Mouse (Mus musculus): Measurements from ENCODE around the gene Pilrb1. TPM values are rescaled to one million over a fixed set of nuclear protein-coding genes. Genes with fewer than 3 reads are reported as not detected.
"Not testable (repeated sequence)": the region's sequence is repeated elsewhere in the genome, so short reads cannot be mapped to it uniquely, and the experiment has no call there.

The Pilrb1 gene
- polyA plus RNA-seq, 1 experiment from 2014 or later: not detected

- not testable (repeated sequence) for H3K4me1 ChIP-seq (ENCODE audit: control insufficient read depth, insufficient read depth, low read length); ATAC-seq (ENCODE audit: low read depth); H3K9ac ChIP-seq (replicated peaks; ENCODE audit: low read depth, low read length); H3K36me3 ChIP-seq (ENCODE audit: control insufficient read depth, insufficient read depth, low read length); H3K4me3 ChIP-seq (ENCODE audit: low read depth, low read length); H3K4me2 ChIP-seq (ENCODE audit: low read depth, low read length); H3K9me3 ChIP-seq (ENCODE audit: control insufficient read depth, low read length); H3K27me3 ChIP-seq (ENCODE audit: control insufficient read depth, insufficient read depth, low read length); H3K27ac ChIP-seq (ENCODE audit: low read depth, low read length)
- WGBS: 82% methylated on average over 2 of the region's 2 CpGs
These were observed 21.9 kb downstream of the Pilrb1 start, which contains the start of gene Pilra for GRCm38 (mm10) chr5:137835966-137836520. TSS of gene Pilra (minus strand) at chr5:137836281.

- WGBS: 67% methylated on average over 4 of the region's 4 CpGs
- Histone ChIP-seq H3K4me3 (ENCODE audit: low read depth, low read length) (no peak overlapping the region), H3K9me3 (ENCODE audit: control insufficient read depth, low read length) (no peaks in the 10 kb centered on the region), H3K4me1 (ENCODE audit: control insufficient read depth, insufficient read depth, low read length) (no peaks in the 10 kb centered on the region), H3K36me3 (ENCODE audit: control insufficient read depth, insufficient read depth, low read length) (no peaks in the 10 kb centered on the region), H3K9ac (replicated peaks; ENCODE audit: low read depth, low read length) (no peak overlapping the region), H3K27me3 (ENCODE audit: control insufficient read depth, insufficient read depth, low read length) (no peaks in the 10 kb centered on the region), H3K4me2 (ENCODE audit: low read depth, low read length) (no peak overlapping the region), H3K27ac (ENCODE audit: low read depth, low read length) (no peak overlapping the region)
- no peak for ATAC-seq (ENCODE audit: low read depth)
These were observed 24.4 kb downstream of the Pilrb1 start for GRCm38 (mm10) chr5:137833500-137833899.

GRCm38 (mm10) chr5:137831506-137831905 is 26.4 kb downstream of the Pilrb1 start:
- WGBS: 74% methylated on average over 6 of the region's 6 CpGs
- Histone ChIP-seq H3K27ac (ENCODE audit: low read depth, low read length) (no peak overlapping the region), H3K4me3 (ENCODE audit: low read depth, low read length) (no peak overlapping the region), H3K9me3 (ENCODE audit: control insufficient read depth, low read length) (no peaks in the 10 kb centered on the region), H3K9ac (replicated peaks; ENCODE audit: low read depth, low read length) (no peak overlapping the region), H3K27me3 (ENCODE audit: control insufficient read depth, insufficient read depth, low read length) (no peaks in the 10 kb centered on the region), H3K4me1 (ENCODE audit: control insufficient read depth, insufficient read depth, low read length) (no peaks in the 10 kb centered on the region), H3K4me2 (ENCODE audit: low read depth, low read length) (no peak overlapping the region), H3K36me3 (ENCODE audit: control insufficient read depth, insufficient read depth, low read length) (no peaks in the 10 kb centered on the region)
- no peak for ATAC-seq (ENCODE audit: low read depth)

GRCm38 (mm10) chr5:137831106-137831505 is 26.8 kb downstream of the Pilrb1 start:
- no peaks in the 10 kb centered on the region for H3K9me3 ChIP-seq (ENCODE audit: control insufficient read depth, low read length)
- no peaks in the 10 kb centered on the region for H3K36me3 ChIP-seq (ENCODE audit: control insufficient read depth, insufficient read depth, low read length)
- no peak for ATAC-seq (ENCODE audit: low read depth)
- no peak overlapping the region for H3K9ac ChIP-seq (replicated peaks; ENCODE audit: low read depth, low read length)
- H3K4me1 ChIP-seq (ENCODE audit: control insufficient read depth, insufficient read depth, low read length): no peaks in the 10 kb centered on the region
- H3K4me3 ChIP-seq (ENCODE audit: low read depth, low read length): no peak overlapping the region
- H3K27me3 ChIP-seq (ENCODE audit: control insufficient read depth, insufficient read depth, low read length): no peaks in the 10 kb centered on the region
- 88% methylated on average over 4 of the region's 4 CpGs for WGBS
- no peak overlapping the region for H3K27ac ChIP-seq (ENCODE audit: low read depth, low read length)
- no peak overlapping the region for H3K4me2 ChIP-seq (ENCODE audit: low read depth, low read length)

- H3K4me1 ChIP-seq (ENCODE audit: control insufficient read depth, insufficient read depth, low read length): no peaks in the 10 kb centered on the region
- WGBS: 92% methylated on average over 7 of the region's 7 CpGs
- no peak overlapping the region for H3K4me3 ChIP-seq (ENCODE audit: low read depth, low read length)
- no peaks in the 10 kb centered on the region for H3K36me3 ChIP-seq (ENCODE audit: control insufficient read depth, insufficient read depth, low read length)
- no peak overlapping the region for H3K9ac ChIP-seq (replicated peaks; ENCODE audit: low read depth, low read length)
- no peak for ATAC-seq (ENCODE audit: low read depth)
- H3K27me3 ChIP-seq (ENCODE audit: control insufficient read depth, insufficient read depth, low read length): no peaks in the 10 kb centered on the region
- H3K27ac ChIP-seq (ENCODE audit: low read depth, low read length): no peak overlapping the region
- no peak overlapping the region for H3K4me2 ChIP-seq (ENCODE audit: low read depth, low read length)
- H3K9me3 ChIP-seq (ENCODE audit: control insufficient read depth, low read length): no peaks in the 10 kb centered on the region
These were observed 27.7 kb downstream of the Pilrb1 start for GRCm38 (mm10) chr5:137830238-137830637.

GRCm38 (mm10) chr5:137828694-137829093 is 29.2 kb downstream of the Pilrb1 start:
- ATAC-seq (ENCODE audit: low read depth): no peak

GRCm38 (mm10) chr5:137826421-137826820 is 31.5 kb downstream of the Pilrb1 start:
- no peaks in the 10 kb centered on the region for H3K36me3 ChIP-seq (ENCODE audit: control insufficient read depth, insufficient read depth, low read length)
- 79% methylated on average over 7 of the region's 7 CpGs for WGBS
- no peaks in the 10 kb centered on the region for H3K4me1 ChIP-seq (ENCODE audit: control insufficient read depth, insufficient read depth, low read length)
- no peak overlapping the region for H3K9ac ChIP-seq (replicated peaks; ENCODE audit: low read depth, low read length)
- no peaks in the 10 kb centered on the region for H3K27me3 ChIP-seq (ENCODE audit: control insufficient read depth, insufficient read depth, low read length)
- H3K4me3 ChIP-seq (ENCODE audit: low read depth, low read length): no peak overlapping the region
- H3K27ac ChIP-seq (ENCODE audit: low read depth, low read length): no peak overlapping the region
- H3K9me3 ChIP-seq (ENCODE audit: control insufficient read depth, low read length): no peaks in the 10 kb centered on the region
- ATAC-seq (ENCODE audit: low read depth): no peak
- no peak overlapping the region for H3K4me2 ChIP-seq (ENCODE audit: low read depth, low read length)

More at GRCm38 (mm10) chr5:137828694-137829093, 29.2 kb downstream of the Pilrb1 start:
- Histone ChIP-seq H3K27ac (ENCODE audit: low read depth, low read length) (no peak overlapping the region), H3K9ac (replicated peaks; ENCODE audit: low read depth, low read length) (no peak overlapping the region), H3K4me2 (ENCODE audit: low read depth, low read length) (no peak overlapping the region), H3K36me3 (ENCODE audit: control insufficient read depth, insufficient read depth, low read length) (no peaks in the 10 kb centered on the region), H3K4me3 (ENCODE audit: low read depth, low read length) (no peak overlapping the region), H3K4me1 (ENCODE audit: control insufficient read depth, insufficient read depth, low read length) (no peaks in the 10 kb centered on the region), H3K9me3 (ENCODE audit: control insufficient read depth, low read length) (no peaks in the 10 kb centered on the region), H3K27me3 (ENCODE audit: control insufficient read depth, insufficient read depth, low read length) (no peaks in the 10 kb centered on the region)
- 90% methylated on average over 6 of the region's 6 CpGs for WGBS

GRCm38 (mm10) chr5:137825971-137826370 is 31.9 kb downstream of the Pilrb1 start:
- H3K9ac ChIP-seq (replicated peaks; ENCODE audit: low read depth, low read length): no peak overlapping the region
- H3K27ac ChIP-seq (ENCODE audit: low read depth, low read length): no peak overlapping the region
- no peaks in the 10 kb centered on the region for H3K9me3 ChIP-seq (ENCODE audit: control insufficient read depth, low read length)
- H3K4me1 ChIP-seq (ENCODE audit: control insufficient read depth, insufficient read depth, low read length): no peaks in the 10 kb centered on the region
- 88% methylated on average over 2 of the region's 2 CpGs for WGBS
- H3K4me2 ChIP-seq (ENCODE audit: low read depth, low read length): no peak overlapping the region
- no peak overlapping the region for H3K4me3 ChIP-seq (ENCODE audit: low read depth, low read length)
- no peaks in the 10 kb centered on the region for H3K36me3 ChIP-seq (ENCODE audit: control insufficient read depth, insufficient read depth, low read length)
- no peaks in the 10 kb centered on the region for H3K27me3 ChIP-seq (ENCODE audit: control insufficient read depth, insufficient read depth, low read length)
- no peak for ATAC-seq (ENCODE audit: low read depth)

- H3K27me3 ChIP-seq (ENCODE audit: control insufficient read depth, insufficient read depth, low read length): no peaks in the 10 kb centered on the region
These were observed 32.9 kb downstream of the Pilrb1 start for GRCm38 (mm10) chr5:137825030-137825429.

More at GRCm38 (mm10) chr5:137825030-137825429, 32.9 kb downstream of the Pilrb1 start:
- no peak overlapping the region for H3K27ac ChIP-seq (ENCODE audit: low read depth, low read length)
- H3K9me3 ChIP-seq (ENCODE audit: control insufficient read depth, low read length): no peaks in the 10 kb centered on the region
- no peaks in the 10 kb centered on the region for H3K36me3 ChIP-seq (ENCODE audit: control insufficient read depth, insufficient read depth, low read length)
- H3K4me3 ChIP-seq (ENCODE audit: low read depth, low read length): no peak overlapping the region
- 89% methylated on average over 3 of the region's 3 CpGs for WGBS
- no peak overlapping the region for H3K4me2 ChIP-seq (ENCODE audit: low read depth, low read length)
- H3K4me1 ChIP-seq (ENCODE audit: control insufficient read depth, insufficient read depth, low read length): no peaks in the 10 kb centered on the region
- no peak overlapping the region for H3K9ac ChIP-seq (replicated peaks; ENCODE audit: low read depth, low read length)
- ATAC-seq (ENCODE audit: low read depth): no peak

Data from neural tube, embryonic 14.5 days (tissue).